Mouse (Mus musculus): ENCODE data around the gene Thap8. TPM values are rescaled to one million over a fixed set of nuclear protein-coding genes. Genes with fewer than 3 reads are reported as not detected.

The Thap8 gene
- polyA plus RNA-seq (2012; rRNA removed) = 0.03 and 0.06 TPM in 2 replicates

GRCm38 (mm10) chr7:30279951-30280669, at the start of gene Thap8, which contains the start of gene Wdr62:
Thap8 (plus strand) TSS chr7:30280094.
Wdr62 (minus strand) TSS chr7:30280419.

GRCm38 (mm10) chr7:30231669-30232454, 48.0 kb upstream of the Thap8 start, which contains the start of the genes Polr2i and Tbcb:
Polr2i (plus strand) TSS chr7:30231948.
Tbcb (minus strand) TSS chr7:30232272.

GRCm38 (mm10) chr7:30235625-30236024, 44.3 kb upstream of the Thap8 start, which contains the start of gene Ovol3:
Ovol3 (minus strand) TSS chr7:30235725.

GRCm38 (mm10) chr7:30291215-30292131, 11.6 kb downstream of the Thap8 start, which contains the start of gene Clip3:
Clip3 (plus strand) TSS chr7:30291728.

GRCm38 (mm10) chr7:30308076-30309005, 28.4 kb downstream of the Thap8 start, which contains the start of gene Alkbh6:
Alkbh6 (plus strand) TSS chr7:30308717.

GRCm38 (mm10) chr7:30314721-30315155, 34.8 kb downstream of the Thap8 start, which contains the start of gene Syne4:
Syne4 (plus strand) TSS chr7:30314807.

GRCm38 (mm10) chr7:30321539-30322284, 41.8 kb downstream of the Thap8 start, which contains the start of gene E130208F15Rik:
E130208F15Rik (plus strand) TSS chr7:30321740.

GRCm38 (mm10) chr7:30323795-30324194, 43.9 kb downstream of the Thap8 start, which contains the start of gene Sdhaf1:
Sdhaf1 (minus strand) TSS chr7:30323895.

Other genes starting within 250 kb of the Thap8 start
- gene Zfp14, start 228.7 kb upstream of the Thap8 start, polyA plus RNA-seq (2012; rRNA removed) = 0.67 and 0.68 TPM in 2 replicates
- gene Zfp82, start 207.2 kb upstream of the Thap8 start, polyA plus RNA-seq (2012; rRNA removed) = 0.34 and 0.35 TPM in 2 replicates
- 0.04 and 0.05 TPM in 2 replicates for gene Gm26920, start 189.7 kb upstream of the Thap8 start, polyA plus RNA-seq (2012; rRNA removed)
- 0.59 and 0.87 TPM in 2 replicates for gene Zfp566, start 189.6 kb upstream of the Thap8 start, polyA plus RNA-seq (2012; rRNA removed)
- gene Zfp260, start 185.3 kb upstream of the Thap8 start, polyA plus RNA-seq (2012; rRNA removed) = 7.9 and 8.2 TPM in 2 replicates
- 0.58 and 0.79 TPM in 2 replicates for gene Zfp382, start 158.2 kb upstream of the Thap8 start, polyA plus RNA-seq (2012; rRNA removed)
- 19.5 and 20.2 TPM in 2 replicates for gene Zfp146, start 110.3 kb upstream of the Thap8 start, polyA plus RNA-seq (2012; rRNA removed)
- 8.5 and 12.2 TPM in 2 replicates for gene Cox7a1, start 96.0 kb upstream of the Thap8 start, polyA plus RNA-seq (2012; rRNA removed)
- 118 and 128 TPM in 2 replicates for gene Capns1, start 81.3 kb upstream of the Thap8 start, polyA plus RNA-seq (2012; rRNA removed)
- gene Polr2i, start 48.1 kb upstream of the Thap8 start, polyA plus RNA-seq (2012; rRNA removed) = 52.4 and 53.8 TPM in 2 replicates
- 16.3 and 18.1 TPM in 2 replicates for gene Tbcb, start 47.8 kb upstream of the Thap8 start, polyA plus RNA-seq (2012; rRNA removed)
- not detected in 2 replicates for gene Ovol3, start 44.4 kb upstream of the Thap8 start, polyA plus RNA-seq (2012; rRNA removed)
- gene Wdr62, start 325 bp downstream of the Thap8 start, polyA plus RNA-seq (2012; rRNA removed) = 7.1 and 8.5 TPM in 2 replicates
- gene Clip3, start 11.6 kb downstream of the Thap8 start, polyA plus RNA-seq (2012; rRNA removed) = 0.48 and 1.3 TPM in 2 replicates
- gene Alkbh6, start 28.6 kb downstream of the Thap8 start, polyA plus RNA-seq (2012; rRNA removed) = 18.7 and 21.2 TPM in 2 replicates
- 33.6 and 40.1 TPM in 2 replicates for gene Syne4, start 34.7 kb downstream of the Thap8 start, polyA plus RNA-seq (2012; rRNA removed)
- 0.35 and 0.37 TPM in 2 replicates for gene E130208F15Rik, start 41.6 kb downstream of the Thap8 start, polyA plus RNA-seq (2012; rRNA removed)
- gene Sdhaf1, start 43.8 kb downstream of the Thap8 start, polyA plus RNA-seq (2012; rRNA removed) = 6.4 and 7.1 TPM in 2 replicates
- 4.1 and 4.2 TPM in 2 replicates for gene Lrfn3, start 82.7 kb downstream of the Thap8 start, polyA plus RNA-seq (2012; rRNA removed)
- gene Tyrobp, start 133.7 kb downstream of the Thap8 start, polyA plus RNA-seq (2012; rRNA removed) = 219 and 235 TPM in 2 replicates
- gene Hcst, start 139.8 kb downstream of the Thap8 start, polyA plus RNA-seq (2012; rRNA removed) = 9.2 and 10.5 TPM in 2 replicates
- gene Nfkbid, start 141.6 kb downstream of the Thap8 start, polyA plus RNA-seq (2012; rRNA removed) = 1.9 TPM in 2 replicates
- 2.4 and 2.6 TPM in 2 replicates for gene Aplp1, start 165.4 kb downstream of the Thap8 start, polyA plus RNA-seq (2012; rRNA removed)
- 0.08 and 0.24 TPM in 2 replicates for gene Kirrel2, start 177.6 kb downstream of the Thap8 start, polyA plus RNA-seq (2012; rRNA removed)
- 0.01 and 0.06 TPM in 2 replicates for gene Nphs1, start 178.2 kb downstream of the Thap8 start, polyA plus RNA-seq (2012; rRNA removed)
- 170 and 183 TPM in 2 replicates for gene Prodh2, start 213.5 kb downstream of the Thap8 start, polyA plus RNA-seq (2012; rRNA removed)

Measured in liver, embryonic 18 days (tissue).